Mouse (Mus musculus) heart, adult 11 months (tissue): Measurements from ENCODE around the gene Mpdz.

Experiments
- DNase-seq: peaks from one replicate; pipeline ENCODE4 v3.0.0; 2022

The Mpdz gene

GRCm38 (mm10) chr4:81389263-81389662 lies 53.4 kb downstream of the Mpdz start:
- DNase-seq = no peak

GRCm38 (mm10) chr4:81387644-81388043 lies 55.0 kb downstream of the Mpdz start:
- no peak for DNase-seq

- peak; percentile 85 for DNase-seq
Observed at GRCm38 (mm10) chr4:81372355-81372754, 70.3 kb downstream of the Mpdz start.

GRCm38 (mm10) chr4:81351368-81351767 lies 91.2 kb downstream of the Mpdz start:
- DNase-seq = no peak

- DNase-seq = no peak
Observed at GRCm38 (mm10) chr4:81348646-81349045, 94.0 kb downstream of the Mpdz start.

GRCm38 (mm10) chr4:81345141-81345540 lies 97.5 kb downstream of the Mpdz start:
- no peak for DNase-seq

- DNase-seq = no peak
Observed at GRCm38 (mm10) chr4:81333628-81333991, 109.0 kb downstream of the Mpdz start.

GRCm38 (mm10) chr4:81332901-81333627 lies 109.6 kb downstream of the Mpdz start:
- DNase-seq = peak; percentile 87

GRCm38 (mm10) chr4:81332439-81332841 lies 110.2 kb downstream of the Mpdz start:
- DNase-seq = no peak

- DNase-seq = no peak
Observed at GRCm38 (mm10) chr4:81327694-81328093, 114.9 kb downstream of the Mpdz start.

GRCm38 (mm10) chr4:81323853-81324252 lies 118.8 kb downstream of the Mpdz start:
- DNase-seq = no peak

GRCm38 (mm10) chr4:81322232-81322631 lies 120.4 kb downstream of the Mpdz start:
- DNase-seq = no peak

GRCm38 (mm10) chr4:81314618-81315017 lies 128.0 kb downstream of the Mpdz start:
- DNase-seq = no peak

GRCm38 (mm10) chr4:81313246-81313645 lies 129.4 kb downstream of the Mpdz start:
- no peak for DNase-seq

GRCm38 (mm10) chr4:81310168-81310474 lies 132.5 kb downstream of the Mpdz start:
- peak; percentile 90 for DNase-seq

- DNase-seq = no peak
Observed at GRCm38 (mm10) chr4:81309473-81310167, 133.0 kb downstream of the Mpdz start.

- no peak for DNase-seq
Observed at GRCm38 (mm10) chr4:81307596-81308265, 134.9 kb downstream of the Mpdz start.

GRCm38 (mm10) chr4:81302056-81302455 lies 140.6 kb downstream of the Mpdz start:
- no peak for DNase-seq

- DNase-seq = peak; percentile 72
Observed at GRCm38 (mm10) chr4:81298384-81298783, 144.2 kb downstream of the Mpdz start.

GRCm38 (mm10) chr4:81293309-81293708 lies 149.3 kb downstream of the Mpdz start:
- DNase-seq = peak; percentile 70

GRCm38 (mm10) chr4:81285564-81285963 lies 157.1 kb downstream of the Mpdz start:
- peak; percentile 56 for DNase-seq

GRCm38 (mm10) chr4:81283611-81284010 lies 159.0 kb downstream of the Mpdz start:
- DNase-seq = no peak

- DNase-seq = no peak
Observed at GRCm38 (mm10) chr4:81283081-81283480, 159.5 kb downstream of the Mpdz start.

- DNase-seq = peak; percentile 23
Observed at GRCm38 (mm10) chr4:81280098-81280497, 162.5 kb downstream of the Mpdz start.
